Mouse (Mus musculus): ENCODE measurements around the gene Wdr76.

- no peak for TF ChIP-seq CTCF (IDR thresholded peaks at IDR 0.05; ENCODE audit: low read depth)
- TF ChIP-seq EP300 (IDR thresholded peaks at IDR 0.05; ENCODE audit: low read depth), result peak; percentile 75; the same call in 1 of the 2 replicates
Measured at GRCm38 (mm10) chr2:121551271-121551670, 44.7 kb downstream of the Wdr76 start.

Data from heart, postnatal 0 days (tissue).